Mouse (Mus musculus) left cerebral cortex, adult 11 months (tissue): ENCODE results near the gene A630023A22Rik.

Experiments used
- DNase-seq: peaks from one replicate; pipeline ENCODE4 v3.0.0; 2022; ENCODE audit warnings: low spot score

The A630023A22Rik gene

GRCm38 (mm10) chr14:34086806-34087205, 15.7 kb downstream of the A630023A22Rik start:
- no peak for DNase-seq

- DNase-seq, result no peak
These were observed 16.8 kb downstream of the A630023A22Rik start, which contains the start of gene Anxa8 for GRCm38 (mm10) chr14:34085731-34086130. Gene Anxa8, plus strand, starts transcription at chr14:34085981.

DNA sequence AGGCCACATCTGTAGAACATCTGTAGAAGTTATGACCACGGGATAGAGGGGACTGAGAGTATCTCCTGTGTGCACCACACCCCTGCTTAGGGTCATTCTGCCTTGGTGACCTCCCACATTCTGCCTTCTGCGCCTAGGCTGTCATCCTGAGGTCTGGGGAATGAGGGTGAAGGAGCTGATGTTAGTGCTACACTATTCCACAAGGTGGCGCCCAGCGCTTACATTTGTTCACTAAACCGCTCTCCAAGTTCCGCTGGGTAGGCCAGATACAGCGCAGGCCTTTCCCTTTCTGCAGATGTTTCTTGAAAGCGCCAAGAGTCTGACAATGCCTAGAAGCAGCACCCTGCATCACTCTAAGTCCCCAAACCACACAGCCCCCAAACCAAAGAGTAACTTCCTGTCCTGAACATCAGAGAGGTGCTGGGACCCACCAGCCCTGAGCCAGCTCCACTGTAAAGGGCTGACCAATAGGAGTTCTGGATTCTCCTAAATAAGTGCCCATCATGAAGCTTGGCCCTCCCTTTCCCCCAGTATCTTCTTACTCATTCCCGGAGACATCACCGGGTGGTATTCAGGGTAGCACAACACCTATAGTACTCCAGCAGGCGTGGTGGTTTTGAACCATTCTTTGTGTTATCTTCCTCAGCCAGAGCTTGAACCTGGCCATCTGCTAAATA, 22.1 kb downstream of the A630023A22Rik start:
- peak; percentile 36 for DNase-seq

DNA sequence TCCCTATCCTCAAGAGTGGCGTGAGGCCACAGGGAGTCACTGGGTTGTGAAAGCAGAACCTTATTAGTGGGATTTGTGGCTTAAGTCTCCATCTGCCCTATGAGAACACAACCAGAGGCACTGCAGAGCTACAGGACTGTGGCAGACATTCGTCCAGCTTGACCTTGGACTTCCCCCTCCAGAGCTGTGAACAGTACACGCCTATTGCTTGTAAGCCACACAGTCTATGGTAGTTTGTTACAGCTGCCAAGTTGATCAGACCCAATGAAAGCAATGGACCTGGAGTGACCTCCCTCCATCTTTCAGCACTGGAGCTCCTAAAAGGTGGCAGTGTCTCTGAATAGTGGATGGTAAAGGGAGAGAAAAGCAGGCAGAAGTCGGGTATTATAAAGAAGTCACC, 24.3 kb downstream of the A630023A22Rik start:
- no peak for DNase-seq

GRCm38 (mm10) chr14:34077222-34077621, 25.3 kb downstream of the A630023A22Rik start:
- DNase-seq, result no peak

GRCm38 (mm10) chr14:34075346-34075745, 27.2 kb downstream of the A630023A22Rik start:
- DNase-seq, result no peak

DNA sequence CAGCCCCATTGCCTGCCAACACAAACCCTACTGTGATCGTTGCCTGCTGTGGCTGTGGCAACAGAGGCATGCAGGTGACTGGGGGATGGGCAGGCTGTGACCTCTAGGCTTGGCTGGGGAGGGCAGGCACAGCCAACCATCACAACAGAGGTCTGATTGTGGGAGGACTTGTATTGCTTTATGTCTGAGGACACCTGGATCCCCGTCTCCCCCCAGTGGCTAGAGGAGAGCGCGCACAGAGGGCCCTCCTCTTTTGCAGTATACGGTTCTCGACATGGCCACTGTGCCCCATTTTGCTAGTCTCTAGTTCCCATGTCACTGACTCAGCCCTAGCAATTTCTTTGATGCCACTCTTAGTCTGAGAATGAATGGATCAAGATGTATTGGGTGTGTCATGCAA, 30.9 kb downstream of the A630023A22Rik start:
- no peak for DNase-seq

- no peak for DNase-seq
These were observed 50.0 kb downstream of the A630023A22Rik start, which contains the start of gene Antxrl for GRCm38 (mm10) chr14:34052516-34052915. Gene Antxrl, plus strand, starts transcription at chr14:34052707.

DNA sequence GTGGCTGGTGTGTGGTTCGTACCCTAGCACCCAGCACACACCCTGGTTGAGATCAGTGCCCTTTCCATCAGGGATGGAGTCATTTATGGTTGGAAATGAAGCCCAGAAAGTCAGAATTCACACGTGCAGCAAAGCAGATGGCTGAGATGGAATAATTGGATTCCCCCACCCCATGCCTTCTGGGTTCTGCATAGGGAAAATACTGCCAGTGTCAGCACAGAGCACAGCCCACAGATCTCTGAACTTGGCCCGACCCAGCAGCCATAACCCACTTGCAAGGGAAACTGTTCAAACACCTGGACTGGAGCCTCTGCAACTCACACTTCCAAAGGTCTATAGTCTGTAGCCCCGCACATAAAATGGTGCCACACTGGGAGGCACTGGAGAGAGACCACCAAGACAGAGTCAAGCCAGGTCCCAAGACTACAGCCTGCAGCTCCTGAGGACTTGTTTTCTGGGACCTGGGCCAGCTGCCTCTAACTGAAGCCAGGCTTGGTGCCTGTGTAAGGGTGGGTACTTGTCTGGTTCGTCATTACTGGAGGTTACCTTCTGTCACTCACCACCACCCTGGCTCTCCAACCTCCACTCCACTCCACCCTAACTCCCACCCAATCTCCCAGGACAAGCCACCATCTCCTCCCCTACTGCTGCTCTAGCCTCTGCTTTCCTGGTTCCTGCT, 52.3 kb downstream of the A630023A22Rik start:
- DNase-seq, result no peak

- no peak for DNase-seq
These were observed 59.2 kb downstream of the A630023A22Rik start for GRCm38 (mm10) chr14:34043341-34043740.

- no peak for DNase-seq
These were observed 61.3 kb downstream of the A630023A22Rik start for GRCm38 (mm10) chr14:34041241-34041640.

GRCm38 (mm10) chr14:34033841-34034610, 68.5 kb downstream of the A630023A22Rik start:
- DNase-seq, result no peak

- DNase-seq, result no peak
These were observed 75.8 kb downstream of the A630023A22Rik start for GRCm38 (mm10) chr14:34026710-34027109.

DNA sequence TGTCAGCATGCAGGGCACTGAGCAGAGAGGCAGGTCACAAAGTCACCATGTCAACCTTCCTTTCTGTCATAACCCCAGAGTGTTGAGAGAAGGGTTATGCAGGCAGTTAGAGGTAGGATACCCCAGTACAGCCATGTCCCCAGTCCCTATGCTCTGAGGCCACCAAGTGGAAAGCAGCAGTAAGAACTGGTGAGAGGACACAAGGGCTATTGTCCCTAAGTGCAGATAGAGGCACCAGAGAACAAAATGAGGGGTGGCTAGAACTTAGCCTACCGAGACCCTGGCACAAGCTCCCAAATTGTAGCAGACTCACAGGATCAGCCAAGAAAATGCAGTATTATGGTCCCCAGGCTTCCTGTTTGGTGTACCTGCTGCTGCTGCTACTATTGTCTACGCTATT, 85.6 kb downstream of the A630023A22Rik start:
- no peak for DNase-seq

DNA sequence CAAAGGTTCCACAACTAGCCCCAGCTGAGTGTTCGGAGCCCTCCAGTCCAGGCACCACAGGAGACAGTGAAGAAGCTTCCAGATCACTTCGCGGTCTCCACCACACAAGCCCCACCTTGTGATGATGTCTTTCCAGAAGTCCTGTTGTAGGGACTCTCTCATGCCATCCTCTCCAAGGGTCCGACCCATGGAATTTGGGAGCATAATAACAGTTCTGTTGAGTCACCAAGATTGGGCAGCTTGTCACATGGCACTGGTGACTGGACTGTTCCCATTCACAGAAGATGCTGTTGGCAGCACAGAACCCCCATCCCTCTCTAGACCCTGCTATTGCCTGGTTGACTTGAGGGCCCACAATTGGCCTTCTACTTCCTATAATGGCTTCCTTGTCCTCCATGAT, 86.2 kb downstream of the A630023A22Rik start, which contains the start of gene Gm5460:
Gene Gm5460 (plus strand): TSS at position 378 of the 400 bp plus-strand sequence.
- DNase-seq, result no peak

DNA sequence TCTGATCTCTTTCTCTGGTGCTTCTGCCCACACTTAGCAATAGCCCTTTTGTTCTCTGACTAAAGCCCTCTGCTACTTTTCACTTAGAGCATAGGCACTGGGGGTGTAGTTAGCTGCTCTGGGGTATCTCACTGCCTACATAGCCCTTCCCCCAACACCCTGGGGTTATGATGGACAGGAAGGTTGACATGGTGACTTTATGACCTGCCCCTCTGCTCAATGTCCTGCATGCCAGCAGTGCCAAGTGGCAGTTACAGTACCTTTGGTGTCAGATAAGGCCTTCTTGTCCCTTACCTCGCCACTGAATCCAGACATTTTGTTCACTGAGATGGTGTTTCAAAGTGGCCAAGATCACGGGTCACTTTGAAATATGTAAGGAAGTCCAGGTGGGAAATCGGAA, 87.5 kb downstream of the A630023A22Rik start, which contains the start of gene Gm30083:
Gene Gm30083 (minus strand): TSS at position 120 of the 400 bp plus-strand sequence.
- DNase-seq, result no peak

DNA sequence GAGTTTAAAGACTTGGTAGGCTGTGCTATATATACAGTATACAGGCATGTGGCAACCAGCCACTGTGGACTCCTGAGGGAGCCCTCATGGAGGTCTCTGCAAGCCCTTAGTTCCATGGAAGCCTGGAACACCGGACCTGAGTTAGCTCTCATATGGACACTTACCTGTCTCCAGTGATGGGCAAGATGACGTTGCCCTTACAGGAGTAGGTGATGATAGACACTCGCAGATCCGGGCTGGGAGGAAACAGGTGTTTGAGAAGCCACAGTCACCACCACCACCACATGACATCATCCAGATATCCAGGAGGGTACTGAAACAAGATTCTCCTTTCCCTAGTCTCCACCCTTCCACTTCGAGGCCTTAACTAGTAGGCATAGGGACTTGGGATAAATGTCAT, 100.2 kb downstream of the A630023A22Rik start:
- no peak for DNase-seq

DNA sequence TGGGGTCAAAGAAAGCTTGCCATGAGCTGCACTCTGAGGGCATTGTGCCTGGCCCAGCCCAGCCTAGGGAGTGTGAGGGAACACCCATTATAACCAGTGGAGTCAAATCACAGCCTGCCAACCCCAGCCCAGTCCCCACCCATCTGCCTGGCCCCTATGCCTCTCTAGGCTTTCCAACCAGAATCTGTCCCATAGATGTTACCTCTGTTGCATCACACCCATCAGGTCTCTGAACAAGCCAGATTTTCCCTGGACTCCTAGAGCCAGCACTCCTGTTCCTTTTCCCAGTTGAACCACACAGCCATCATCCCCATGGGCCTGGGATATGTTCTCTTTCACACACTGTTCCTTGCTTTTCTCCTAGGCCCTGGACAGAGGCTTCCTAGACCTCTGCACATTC, 101.1 kb downstream of the A630023A22Rik start:
- no peak for DNase-seq
